Mouse (Mus musculus): Measurements from ENCODE around the gene Cry1.

Gene Cry1

GRCm38 (mm10) chr10:85159989-85160619, 24.8 kb downstream of the Cry1 start:
- no peak for DNase-seq (ENCODE audit: low spot score)

- no peak for DNase-seq (ENCODE audit: low spot score)
Observed at GRCm38 (mm10) chr10:85157451-85157850, 27.4 kb downstream of the Cry1 start.

DNA sequence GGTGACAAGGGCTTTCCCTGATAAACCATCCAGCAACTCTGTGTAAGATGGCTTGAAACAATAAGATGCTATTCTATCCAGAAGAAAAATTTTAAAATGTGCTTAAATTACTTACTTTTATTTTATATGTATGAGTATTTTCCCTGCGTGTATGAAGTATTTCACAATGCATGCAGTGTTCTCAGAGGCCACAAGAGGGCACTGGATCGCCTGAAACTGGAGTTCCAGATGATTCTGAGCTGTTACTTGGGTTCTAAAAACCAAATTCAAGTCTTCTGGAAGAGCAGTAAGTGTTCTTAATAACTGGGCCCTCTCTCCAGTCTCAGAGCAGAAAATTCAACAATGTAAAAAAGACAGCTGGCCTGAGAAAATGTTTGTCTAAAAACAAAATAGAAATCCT, 30.7 kb downstream of the Cry1 start:
- DNase-seq (ENCODE audit: low spot score) = peak; percentile 80

DNA sequence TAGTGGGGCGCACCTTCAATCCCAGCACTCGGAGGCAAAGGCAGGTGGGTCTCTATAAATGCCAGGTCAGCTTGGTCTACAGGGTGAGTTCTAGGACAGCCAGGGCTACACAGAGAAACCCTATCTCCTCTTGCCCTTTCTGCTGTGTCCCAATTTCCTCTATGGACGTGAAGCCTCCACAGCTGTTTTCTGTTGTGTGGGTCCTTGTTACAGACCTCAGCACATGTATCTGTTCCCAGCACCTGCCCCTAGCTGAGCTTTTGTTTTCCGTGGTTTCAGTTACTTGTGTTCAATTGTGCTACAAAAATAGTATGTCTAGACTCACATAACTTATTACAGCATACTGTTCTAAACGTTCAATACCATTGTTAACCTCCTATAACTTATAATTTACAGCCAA, 35.6 kb downstream of the Cry1 start:
- DNase-seq (ENCODE audit: low spot score) = no peak

- no peak for DNase-seq (ENCODE audit: low spot score)
Observed at GRCm38 (mm10) chr10:85146282-85146681, 38.6 kb downstream of the Cry1 start.

DNA sequence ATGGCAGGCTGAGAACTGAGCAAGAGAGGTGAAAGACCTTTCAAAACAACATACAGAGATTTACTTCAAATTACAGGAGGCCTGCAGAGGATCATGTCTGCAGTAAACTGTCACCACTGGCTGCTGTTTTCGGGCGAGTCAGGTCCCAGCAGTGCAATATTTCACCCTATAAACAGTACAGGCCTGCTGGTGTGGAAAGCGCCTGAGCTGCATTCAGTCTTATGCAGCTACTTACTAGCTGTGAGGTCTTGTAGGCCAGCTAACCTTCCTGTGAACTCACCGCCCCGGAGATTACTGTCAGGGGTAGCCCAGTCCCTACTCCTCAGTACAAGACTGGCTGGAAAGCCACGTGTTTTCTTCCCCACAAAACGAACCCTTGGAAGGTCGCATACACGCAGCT, 43.4 kb downstream of the Cry1 start:
- no peak for DNase-seq (ENCODE audit: low spot score)

DNA sequence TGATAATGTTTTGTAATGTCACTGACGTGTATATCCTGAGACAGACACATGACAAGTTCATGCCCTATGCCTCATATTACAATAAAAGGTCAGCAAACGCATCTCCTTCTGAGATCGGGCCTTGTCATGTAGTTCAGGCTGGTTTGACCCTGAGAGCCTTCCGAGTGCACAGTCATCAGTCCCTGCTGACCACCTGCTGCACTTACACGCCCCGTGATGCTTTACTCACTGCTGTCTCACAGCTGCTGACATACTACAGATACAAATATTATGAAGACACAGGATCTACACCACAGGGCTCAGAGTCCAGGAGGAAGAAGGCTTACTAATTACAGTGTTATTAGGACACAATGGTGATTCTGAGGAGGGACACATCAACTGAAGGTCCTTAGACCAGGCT, 48.3 kb downstream of the Cry1 start:
- no peak for DNase-seq (ENCODE audit: low spot score)

DNA sequence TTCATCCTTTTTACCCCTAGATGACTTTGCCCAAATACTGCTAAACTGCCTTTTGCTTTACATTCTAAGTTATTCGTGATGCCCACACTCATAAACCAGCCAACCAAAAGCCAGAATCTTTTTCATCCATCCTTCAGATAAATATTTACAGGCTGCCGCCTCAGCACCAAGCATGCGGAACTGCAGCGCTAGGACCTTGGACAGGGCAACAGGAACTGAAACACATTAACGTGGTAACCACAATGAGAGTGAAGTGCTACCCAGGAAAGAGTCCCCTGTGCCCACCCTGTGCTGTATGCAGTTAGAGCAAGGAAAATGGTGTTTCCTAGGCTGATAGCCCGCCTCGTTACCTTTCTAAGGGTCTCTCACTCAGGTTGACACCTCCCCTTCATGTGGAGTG, 56.4 kb downstream of the Cry1 start:
- DNase-seq (ENCODE audit: low spot score) = no peak

DNA sequence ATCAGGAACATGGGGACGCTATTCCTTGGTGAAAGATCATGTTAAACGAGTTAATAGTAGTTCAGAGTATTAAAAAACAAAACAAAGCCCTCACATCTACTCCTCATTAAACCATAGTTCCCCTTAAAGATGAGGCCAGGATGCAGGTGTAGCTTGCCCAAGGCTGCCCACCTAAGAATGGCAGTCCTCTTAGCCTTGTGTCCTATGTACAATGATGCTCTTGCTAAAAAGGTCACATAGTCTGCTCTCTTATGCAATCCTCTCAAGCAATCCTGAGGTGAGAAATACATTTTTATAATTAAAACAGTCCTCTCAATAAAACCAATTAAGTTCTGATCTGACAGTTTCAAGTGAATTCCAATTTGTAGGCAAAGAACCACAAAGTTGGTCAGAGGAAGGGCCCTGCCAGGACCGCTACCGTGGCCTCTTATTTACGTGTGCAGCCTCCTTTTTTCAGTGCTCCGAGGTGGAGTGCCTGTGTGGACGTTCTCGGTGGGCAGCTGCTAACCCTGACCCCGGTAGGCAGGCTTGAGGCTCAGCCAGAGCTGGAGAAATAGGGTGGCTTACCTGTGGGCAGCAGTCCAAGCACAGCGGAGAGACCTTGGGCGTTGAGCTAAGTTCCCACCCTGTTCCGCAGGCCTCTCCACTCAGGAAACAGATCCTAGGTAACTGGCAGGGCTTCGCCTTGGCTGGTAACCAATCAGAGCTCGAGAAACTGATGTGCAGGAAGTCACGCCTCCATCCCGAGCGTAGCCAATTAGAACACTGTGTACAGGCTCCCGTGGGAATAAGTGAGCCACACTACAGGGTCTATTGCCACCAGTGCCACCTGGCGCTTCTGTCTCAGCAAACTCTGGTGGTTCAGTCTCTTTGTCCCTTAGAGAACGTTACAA, 57.2 kb downstream of the Cry1 start, which contains the start of gene Mterf2:
Mterf2 (minus strand) TSS at position 633 of the 893 bp plus-strand sequence.
- DNase-seq (ENCODE audit: low spot score) = peak; percentile 99

- no peak for DNase-seq (ENCODE audit: low spot score)
Observed at GRCm38 (mm10) chr10:85125184-85125583, 59.7 kb downstream of the Cry1 start.

GRCm38 (mm10) chr10:85114409-85114808, 70.5 kb downstream of the Cry1 start:
- DNase-seq (ENCODE audit: low spot score) = no peak

GRCm38 (mm10) chr10:85103085-85103885, 81.6 kb downstream of the Cry1 start:
- DNase-seq (ENCODE audit: low spot score) = peak; percentile 71

GRCm38 (mm10) chr10:85102247-85103084, 82.4 kb downstream of the Cry1 start, which contains the start of the genes Fhl4 and Tmem263:
Gene Fhl4, minus strand, starts transcription at chr10:85102495.
Gene Tmem263, plus strand, starts transcription at chr10:85102627.
- DNase-seq (ENCODE audit: low spot score) = peak; percentile 96

DNA sequence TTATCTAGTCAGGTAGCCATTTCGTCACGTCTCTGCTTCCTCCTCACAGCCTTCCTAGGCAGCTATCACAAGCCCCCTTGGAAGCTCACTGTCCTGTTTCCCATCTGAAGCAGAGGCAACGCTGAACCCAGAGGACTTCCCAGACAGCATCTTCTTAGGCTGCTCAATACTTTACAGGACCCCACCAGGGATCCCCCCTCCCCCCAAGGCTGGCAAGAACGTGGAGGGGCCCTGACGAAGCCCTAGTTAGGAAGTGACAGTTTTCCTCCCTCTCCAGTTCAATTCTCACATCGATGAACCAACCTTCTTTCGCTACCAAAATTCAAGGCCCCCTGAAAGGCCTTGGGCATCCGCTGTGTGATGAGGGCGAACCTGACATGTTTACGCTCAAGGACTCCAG, 83.0 kb downstream of the Cry1 start:
- peak; percentile 45 for DNase-seq (ENCODE audit: low spot score)
